Mouse (Mus musculus): ENCODE measurements around the gene Rassf3.

Rassf3 gene

DNA sequence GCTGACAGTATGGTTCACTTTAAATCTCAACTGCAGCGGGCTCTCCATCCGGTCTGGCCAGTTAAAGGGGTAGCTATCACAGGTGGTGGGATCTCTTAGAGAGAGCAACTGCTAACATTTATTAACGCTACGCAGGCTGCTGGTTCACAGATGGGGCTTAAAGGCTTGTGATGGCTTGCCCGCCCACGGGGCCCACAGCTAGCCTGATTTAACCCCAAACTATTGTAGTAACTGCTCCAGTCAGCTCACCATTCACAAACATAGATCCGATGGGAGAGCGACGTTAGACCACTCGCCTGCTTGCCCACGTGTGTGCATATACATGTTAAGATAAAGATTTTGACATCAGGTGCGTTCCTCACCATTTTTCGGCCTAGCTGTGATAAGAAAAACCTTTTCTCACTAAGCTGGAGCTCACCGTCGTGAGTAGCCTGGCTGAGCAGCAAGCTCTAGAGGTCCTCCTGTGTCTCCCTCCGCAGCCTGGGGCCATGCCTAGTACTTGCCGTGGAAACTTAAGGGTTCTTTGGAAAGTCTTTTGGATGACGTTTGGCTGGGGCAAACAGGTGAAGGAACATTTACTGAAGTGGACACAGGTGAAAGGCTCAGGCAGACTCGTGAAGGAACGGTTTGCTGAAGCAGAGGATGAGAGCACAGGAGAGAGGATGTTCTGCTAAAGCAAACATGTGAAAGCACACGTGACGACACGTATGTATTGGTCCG lies 13.8 kb downstream of the Rassf3 start:
- in situ Hi-C loops (cut with MboI, MseI) = no loop called here

DNA sequence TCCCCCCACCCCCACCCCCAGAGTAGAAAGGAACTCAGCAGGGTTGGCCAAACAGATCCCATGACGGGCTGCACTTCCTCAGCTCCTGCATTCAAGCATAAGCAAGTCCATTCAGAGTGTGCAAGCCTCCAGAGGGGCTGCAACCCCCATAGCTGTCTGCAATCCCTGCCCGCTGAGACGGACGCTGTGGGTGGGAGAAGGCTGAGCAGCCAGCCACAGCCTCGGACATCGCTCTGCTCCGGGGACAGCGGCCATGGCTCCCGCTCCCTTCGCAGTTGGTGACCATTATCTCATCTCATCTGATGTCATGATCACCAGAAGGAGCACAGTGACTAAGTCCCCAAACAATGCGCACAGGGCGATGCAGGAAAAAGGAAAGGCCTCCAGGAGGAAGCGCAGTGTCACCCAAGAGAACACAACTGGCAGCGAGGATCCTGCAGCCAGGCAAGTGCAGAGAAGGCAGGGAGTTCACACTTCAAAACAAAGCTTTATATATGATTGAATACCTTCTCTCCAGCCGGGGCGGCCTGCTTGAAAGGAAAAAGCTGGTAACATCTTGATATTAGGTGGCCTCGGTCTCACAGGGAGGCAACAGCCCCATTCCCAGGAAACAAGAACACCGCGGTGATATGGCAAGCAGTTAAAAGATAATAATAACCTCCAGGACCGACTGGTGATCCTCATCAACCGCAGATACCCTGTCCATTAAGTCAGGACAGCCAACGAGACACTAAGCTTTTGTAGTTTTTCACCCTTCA lies 14.6 kb downstream of the Rassf3 start:
- in situ Hi-C loops (cut with MboI, MseI) = no loop called here

DNA sequence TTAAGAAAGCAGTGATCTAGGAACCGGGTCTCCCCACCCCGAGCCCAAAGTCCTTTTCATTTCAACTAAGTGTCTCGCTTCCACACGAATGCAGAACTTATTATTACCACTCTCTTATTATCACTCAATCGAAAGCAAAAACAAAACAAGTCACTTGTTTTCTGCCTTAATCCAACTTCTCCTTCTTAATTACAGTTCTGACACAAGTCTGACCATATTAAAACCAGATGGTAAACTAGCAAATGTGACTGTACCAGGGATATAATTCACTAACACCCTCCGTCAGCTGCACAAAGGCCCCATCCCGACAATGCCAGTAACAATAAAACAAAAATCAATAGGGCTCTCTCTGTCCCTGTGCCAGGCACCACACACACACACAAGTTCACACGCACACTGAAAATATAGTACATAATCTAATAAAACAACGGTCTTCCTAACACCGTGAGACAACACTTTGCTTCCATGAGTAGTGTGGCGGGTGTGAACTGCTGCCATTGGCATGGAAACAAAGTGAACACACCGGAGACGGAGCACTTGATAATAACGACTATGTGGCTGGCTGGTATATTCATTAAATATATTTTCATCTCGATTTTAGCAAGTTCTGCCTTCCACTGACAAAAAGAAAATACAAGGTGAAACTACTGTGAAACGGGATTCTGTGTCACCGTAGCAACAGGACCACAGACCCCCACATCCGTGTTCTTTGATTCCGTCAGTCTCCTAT lies 16.9 kb downstream of the Rassf3 start:
- in situ Hi-C loops (cut with MboI, MseI) = no loop called here

DNA sequence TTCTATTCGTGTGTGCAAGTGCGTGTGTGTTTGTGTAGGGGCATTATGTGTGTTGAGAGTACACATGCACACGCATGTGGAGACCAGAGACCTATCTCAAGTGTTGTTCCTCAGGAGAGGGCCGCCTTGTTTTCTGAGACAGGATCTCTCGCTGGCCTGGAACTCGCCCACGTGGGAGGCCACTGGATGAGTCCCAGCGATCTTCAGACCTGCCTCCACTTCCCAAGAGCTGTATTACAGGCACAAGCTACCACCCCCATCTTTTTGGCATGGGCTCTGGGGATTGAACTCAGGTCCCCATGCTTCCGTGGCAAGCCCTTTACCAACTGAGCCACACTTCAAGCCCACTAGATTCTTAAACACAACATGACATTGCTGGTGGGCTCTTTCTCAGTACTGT lies 17.7 kb downstream of the Rassf3 start:
- in situ Hi-C loops (cut with MboI, MseI) = no loop called here

DNA sequence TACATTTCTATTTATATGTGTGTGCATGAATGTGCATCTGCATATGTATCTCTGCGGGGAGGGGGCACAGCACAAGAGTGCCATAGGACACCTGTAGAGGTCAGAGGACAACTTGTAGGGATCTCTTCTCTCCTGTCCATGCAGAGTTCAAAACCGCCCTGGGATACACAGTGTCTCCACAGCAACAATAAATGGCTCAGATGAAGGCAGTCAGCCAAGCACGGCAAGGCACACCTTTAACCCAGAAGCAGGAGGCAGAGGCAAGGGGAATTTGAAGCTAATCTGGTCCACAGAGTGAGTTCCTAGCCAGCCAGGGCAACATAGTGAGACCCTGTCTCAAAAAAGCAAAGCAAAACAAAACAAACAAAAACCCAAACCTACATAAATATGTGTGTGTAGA lies 18.8 kb downstream of the Rassf3 start:
- in situ Hi-C loops (cut with MboI, MseI) = no loop called here

DNA sequence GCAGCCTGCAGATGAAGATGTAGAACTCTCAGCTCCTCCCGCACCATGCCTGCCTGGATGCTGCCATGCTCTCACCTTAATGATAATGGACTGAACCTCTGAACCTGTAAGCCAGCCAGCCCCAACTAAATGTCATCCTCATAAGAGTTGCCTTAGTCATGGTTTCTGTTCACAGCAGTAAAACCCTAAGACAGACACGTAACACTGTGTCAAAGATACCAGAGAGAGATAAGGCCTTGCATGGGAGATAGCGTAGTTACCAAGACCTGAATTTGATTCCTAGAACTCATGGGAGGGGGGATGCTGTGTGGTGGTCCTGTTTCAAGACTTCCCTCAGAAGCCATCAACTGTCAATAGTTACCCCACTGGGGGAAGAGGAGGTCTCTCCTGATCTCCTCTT lies 20.6 kb downstream of the Rassf3 start:
- in situ Hi-C loops (cut with MboI, MseI) = no loop called here

DNA sequence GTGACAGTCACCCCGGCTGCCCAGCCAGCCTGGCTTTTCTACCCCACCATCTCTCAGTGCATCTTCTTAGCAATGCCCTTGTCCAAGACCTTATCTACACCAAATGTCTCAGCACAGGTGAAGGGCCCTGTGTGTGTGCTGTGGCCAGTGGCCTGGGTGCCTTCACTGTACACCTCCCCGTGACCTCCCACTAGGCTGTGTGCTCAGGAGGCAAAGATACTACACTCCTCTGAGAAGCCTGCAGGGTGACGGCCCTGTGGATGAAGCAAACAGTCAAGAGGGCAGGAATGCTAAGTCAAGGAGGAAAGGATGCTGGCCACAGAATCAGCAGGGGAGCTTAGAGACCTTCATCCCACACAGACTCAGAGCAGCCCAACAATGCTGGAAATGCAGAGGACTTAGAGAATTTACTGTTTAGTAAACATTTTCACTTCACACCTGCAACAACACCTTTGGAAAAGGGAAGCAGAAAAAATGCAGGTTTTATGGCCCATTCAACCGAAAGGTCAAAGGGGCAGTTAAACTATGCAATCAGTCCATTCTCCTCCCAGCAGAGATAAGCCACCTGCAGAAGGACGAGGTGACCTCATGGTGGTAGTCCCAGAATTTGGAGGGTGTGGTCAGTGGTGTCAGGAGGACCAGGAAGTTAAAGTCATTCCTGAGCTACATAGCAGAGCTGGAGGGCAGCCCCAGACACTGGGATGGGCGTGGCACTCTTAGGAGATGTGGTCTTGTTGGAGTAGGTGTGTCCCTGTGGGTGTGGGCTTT lies 21.3 kb downstream of the Rassf3 start:
- in situ Hi-C loops (cut with MboI, MseI) = no loop called here

DNA sequence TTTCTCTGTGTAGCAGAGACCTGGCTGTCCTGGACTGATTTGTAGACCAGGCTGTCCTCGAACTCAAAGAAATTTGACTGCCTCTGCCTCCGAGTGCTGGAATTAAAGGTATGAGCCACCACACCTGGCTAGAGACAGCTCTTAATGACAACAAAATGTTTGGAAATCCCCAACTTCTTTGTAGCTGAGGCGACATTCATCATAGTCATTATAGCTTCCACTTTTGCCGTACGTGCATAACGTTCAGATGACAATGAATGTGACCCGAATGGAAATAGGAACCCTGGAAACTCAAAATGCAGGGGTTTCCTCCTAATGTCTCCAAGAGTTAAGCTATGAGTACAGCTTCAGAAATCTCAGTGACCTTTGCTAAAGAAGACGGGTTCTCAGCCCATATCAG lies 22.1 kb downstream of the Rassf3 start:
- in situ Hi-C loops (cut with MboI, MseI) = no loop called here

DNA sequence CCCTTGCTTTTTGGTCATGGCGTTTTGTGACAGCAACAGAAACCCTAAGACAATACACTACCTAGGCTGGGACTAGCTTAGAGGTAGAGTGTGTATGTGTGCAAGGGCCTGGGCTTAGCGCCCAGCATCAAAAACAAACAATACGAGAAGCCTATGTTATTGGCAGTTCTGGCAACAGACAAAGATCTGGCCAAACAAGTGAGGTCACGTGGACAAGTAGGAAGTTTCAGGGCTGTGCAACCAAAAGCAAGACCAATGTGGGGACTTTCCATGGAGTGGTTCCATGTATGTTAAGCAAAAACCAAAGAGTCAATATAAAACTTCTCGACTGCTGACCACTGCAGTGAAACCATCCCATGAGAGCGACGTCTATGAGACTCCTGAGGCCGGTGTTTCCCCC lies 30.3 kb downstream of the Rassf3 start:
- in situ Hi-C loops (cut with MboI, MseI) = no loop called here

DNA sequence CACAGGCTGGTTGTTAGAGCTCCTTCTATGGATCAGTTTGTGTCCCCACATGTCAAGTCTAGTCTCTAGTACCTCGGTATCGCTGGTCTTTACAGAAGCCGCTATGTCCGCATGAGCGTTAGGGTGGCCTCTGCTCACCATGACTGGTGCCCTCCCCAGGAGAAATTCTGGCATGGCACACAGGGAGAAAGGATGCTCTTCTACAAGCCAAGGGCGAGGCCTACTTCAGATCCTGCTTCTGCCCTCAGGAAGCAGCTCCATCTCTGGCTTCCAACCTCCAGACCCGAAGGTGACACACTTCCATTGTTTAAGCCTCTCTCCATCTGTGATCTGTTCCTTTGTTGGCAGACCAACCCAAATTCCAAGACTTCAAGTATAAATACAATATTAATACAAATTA lies 31.9 kb downstream of the Rassf3 start:
- in situ Hi-C loops (cut with MboI, MseI) = no loop called here

DNA sequence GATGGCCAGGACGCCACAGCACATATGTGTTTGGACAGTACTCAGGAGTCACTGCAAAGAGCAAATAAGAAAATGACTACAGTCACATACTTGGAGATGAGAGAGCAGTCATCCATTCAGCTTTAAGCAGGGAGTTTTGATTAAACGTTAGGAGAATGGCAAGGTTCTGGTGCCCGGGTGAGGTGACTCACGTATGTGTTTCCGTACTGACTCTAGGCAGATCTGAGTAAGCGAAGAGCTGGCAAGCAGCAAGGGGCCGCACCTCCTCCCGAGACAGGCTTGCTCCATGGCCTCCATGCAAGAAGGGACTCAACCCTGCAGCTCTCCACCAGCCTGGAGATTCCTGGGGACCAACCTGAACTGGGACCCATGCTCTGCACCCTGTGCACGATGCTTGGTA lies 32.4 kb downstream of the Rassf3 start:
- in situ Hi-C loops (cut with MboI, MseI) = no loop called here

DNA sequence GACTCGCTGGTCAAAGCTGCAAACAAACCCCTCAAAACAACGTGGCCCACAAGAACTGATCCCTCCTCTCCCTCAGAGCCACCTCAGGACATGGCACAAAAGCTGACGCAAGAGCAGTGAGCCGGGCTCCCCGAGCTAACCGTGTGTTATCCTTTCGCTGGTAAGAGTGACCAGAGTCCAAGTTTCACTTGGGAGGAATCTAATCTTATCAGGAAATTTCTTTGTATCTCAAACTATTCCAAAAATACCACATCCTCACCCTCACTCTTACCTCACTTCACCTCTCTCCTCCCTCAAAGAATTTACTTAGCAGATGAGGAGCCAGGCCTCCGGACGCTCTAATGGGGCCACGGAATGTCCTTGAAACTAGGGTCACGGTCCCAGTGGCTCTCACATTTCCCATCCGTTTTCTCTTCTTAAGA lies 36.8 kb downstream of the Rassf3 start:
- in situ Hi-C loops (cut with MboI, MseI) = no loop called here

DNA sequence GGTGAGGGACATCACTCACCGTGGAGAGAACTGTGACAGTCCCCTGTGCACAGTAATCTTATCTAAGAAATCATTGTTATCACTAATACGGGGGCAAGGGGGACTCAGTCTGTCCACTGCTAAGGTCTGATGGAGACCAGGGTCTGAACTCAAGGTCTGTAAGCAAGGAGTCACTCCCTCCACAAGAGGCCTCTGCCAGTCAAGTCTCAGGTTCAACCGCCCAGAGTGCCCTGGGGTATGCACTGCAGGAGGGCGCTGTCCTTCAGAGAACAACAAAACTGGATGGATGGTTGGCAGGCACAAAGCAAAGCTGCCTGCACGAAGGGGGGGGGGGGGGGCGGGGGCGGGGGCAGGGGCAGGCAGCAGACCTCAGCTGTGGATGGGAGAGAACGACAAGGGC lies 38.0 kb downstream of the Rassf3 start:
- in situ Hi-C loops (cut with MboI, MseI) = no loop called here

DNA sequence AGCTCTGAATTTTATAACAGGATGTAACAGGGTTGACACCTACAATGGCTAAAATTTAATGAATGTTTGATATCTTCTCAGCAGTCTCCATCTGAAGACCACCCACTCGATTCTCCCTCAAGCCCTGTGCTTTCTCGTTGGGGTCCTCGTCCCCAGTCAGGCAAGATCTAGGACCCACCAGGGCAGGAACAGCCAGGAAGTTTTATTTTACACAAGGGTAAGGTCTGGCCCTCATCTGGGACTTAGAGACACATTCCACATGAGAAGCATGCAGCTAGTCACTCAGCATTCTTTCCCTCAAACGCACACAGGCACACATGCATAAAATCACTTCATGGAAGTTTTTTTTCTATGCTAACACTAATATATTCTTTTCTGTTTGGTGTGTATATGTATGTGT lies 39.5 kb downstream of the Rassf3 start:
- in situ Hi-C loops (cut with MboI, MseI) = no loop called here

DNA sequence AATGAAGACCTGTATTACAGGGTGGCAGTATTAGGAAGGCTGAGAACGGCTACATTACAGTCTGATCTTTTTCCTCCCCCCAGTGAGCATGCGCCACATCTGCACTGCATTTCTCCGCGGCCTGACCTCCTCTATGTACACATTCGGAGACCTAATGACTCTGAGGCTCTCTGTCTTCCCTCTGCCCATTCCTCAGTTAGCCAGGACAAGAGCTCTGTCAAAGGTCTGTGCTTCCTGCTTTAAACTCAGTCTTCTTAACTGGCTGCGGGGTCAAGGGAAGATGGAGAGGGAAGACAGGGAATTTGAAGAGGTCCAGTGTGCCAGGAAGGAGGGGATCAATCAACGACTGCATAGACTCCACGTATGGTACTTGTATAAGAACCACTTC lies 39.9 kb downstream of the Rassf3 start:
- in situ Hi-C loops (cut with MboI, MseI) = no loop called here

DNA sequence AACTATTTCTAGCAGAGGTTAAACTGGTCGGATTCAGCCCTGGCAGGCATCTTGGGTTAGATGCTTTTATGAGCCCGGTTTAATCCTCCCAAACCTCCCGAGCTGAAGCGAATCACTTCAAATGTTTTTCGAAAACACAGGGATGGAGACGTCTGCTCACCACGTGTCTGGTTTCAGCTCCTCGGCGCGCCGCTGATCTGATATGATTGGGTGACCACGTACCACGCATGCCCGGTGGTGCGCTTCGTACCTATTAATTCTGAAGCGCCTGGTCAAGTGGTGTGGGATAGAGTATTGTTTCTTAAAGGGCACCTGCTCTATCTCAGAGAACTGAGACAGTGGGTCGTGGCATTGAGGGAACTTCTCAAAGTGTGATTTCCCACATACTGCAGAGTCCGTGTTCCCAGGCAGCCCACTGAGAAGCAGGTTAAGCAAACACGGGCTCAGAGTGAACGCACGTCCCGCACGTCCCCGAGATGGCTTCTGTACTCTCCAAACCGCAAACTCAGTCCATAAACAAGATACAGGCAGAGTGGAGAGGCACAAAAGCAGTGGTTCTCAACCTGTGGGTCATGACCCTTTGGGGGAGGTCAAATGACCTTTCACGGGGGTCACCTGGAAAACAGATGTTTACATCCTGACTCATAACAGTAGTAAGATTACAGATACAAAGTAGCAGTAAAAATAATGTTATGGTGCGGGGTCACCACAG lies 40.4 kb downstream of the Rassf3 start:
- in situ Hi-C loops (cut with MboI, MseI) = no loop called here

DNA sequence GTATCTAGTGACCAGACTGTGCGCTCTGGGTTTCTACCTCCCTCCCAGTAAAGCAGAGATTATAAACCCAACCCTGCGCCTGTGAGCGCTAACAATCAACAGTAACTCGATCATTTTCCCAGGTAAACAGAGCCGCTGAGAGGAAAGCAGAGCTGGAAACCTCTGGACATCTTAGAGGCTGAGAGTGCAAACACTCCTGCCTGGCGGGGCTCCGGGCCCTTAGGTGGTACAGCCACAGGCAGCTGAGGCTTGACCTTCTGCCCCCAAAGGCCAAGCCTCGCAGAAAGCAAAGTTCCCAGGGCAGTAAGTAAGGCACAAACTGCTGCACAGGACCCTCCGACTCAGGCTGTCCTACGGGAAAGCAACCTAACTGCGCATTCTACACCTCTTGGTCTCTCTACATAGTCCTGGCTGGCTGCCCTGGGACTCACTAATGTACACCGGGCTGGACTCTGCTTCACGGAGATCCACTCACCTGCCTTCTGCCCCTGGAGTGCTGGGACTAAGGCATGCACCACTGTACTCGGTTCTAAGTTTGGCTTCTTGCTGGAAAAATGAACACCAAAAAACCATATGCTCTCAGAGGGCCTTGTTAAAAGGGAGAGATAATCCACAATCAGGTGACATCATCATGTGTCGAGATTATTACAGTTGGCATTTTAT lies 41.6 kb downstream of the Rassf3 start:
- in situ Hi-C loops (cut with MboI, MseI) = no loop called here

DNA sequence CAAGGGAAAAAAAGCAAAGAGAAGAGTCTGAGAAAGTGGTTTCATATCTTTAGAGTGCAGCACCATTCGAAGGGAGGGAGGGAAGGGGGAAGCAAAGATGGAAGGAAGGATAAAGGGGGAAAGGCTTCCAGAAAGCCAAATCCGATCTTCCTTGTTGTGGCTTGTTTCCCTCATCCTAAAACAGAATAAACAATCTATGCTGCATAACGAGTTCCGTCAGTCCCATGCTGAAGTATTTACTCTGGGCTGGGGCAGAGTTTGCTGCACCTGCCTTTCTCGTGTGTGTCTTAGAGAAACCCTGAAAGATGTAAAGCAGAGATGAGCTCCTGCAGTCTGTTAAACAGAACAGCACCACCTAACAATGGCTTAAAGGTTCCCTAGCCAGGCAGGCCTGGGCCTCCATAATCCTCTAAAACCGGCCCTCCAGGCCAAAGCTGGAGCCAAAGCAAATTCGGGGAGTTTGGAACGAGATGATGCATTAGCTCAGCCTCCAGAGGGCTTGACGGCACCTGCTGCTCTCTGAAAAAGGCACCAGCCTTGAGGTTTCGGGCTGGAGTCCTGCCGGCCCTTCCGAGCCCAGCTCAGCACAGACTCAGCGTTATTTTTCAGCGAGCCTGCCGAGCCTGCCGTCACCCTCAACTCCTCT lies 43.4 kb downstream of the Rassf3 start:
- in situ Hi-C loops (cut with MboI, MseI) = no loop called here

DNA sequence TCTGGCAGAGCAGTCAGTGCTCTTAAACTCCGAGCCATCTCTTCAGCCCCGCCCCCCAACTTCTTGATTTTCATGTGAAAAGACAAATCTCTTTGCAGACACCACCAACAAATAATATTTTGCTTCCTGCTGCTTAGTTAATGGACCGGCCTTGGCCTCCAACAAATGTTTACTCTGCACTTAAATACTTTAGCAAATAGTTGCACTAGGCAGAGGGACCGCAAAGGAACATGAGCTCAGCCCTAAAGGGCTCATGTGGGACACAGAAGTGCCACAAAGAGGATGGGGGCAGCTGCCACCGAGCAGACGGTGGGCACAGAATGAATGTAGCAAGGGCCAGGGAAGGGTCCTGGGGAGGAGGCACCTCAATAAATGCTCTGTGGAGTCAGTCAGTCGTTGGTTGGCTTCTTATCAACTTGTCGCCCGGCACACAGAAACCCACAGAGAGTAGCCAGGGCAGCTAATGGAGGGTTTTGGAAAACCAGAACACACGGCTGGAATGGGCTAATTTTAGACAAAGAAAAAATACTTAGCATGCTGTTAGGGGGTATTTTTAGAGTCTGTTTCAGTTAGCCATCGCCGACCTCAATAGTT lies 44.0 kb downstream of the Rassf3 start:
- in situ Hi-C loops (cut with MboI, MseI) = no loop called here

Measured in T-helper 17 cell (primary cell).